Mouse (Mus musculus) stomach, embryonic 14.5 days (tissue): ENCODE measurements around the gene Lsp1. TPM values are rescaled to one million over a fixed set of nuclear protein-coding genes. Genes with fewer than 3 reads are reported as not detected.

Source experiments
- ATAC-seq: fragments of 200-750 bp; cut with Nextera tagmentation; 2 replicates; pipeline ENCODE4 v1.8.0; 2017; ENCODE audit warnings: low read depth, moderate TSS enrichment; ENCODE audit not compliant: insufficient number of reproducible peaks, insufficient read depth, low FRiP score
- H3K27ac ChIP-seq: fragments of 300-500 bp; sonication (generic); 2 replicates; pipeline ENCODE4 v1.5.1; 2014; ENCODE audit warnings: mild to moderate bottlenecking, low read length, moderate library complexity, mixed read lengths
- H3K27me3 ChIP-seq: fragments of 300-500 bp; sonication (generic); 2 replicates; pipeline ENCODE4 v1.6.1; 2014; ENCODE audit warnings: low read length, control low read depth, mixed read lengths; ENCODE audit not compliant: control insufficient read depth, insufficient read depth
- H3K36me3 ChIP-seq: fragments of 300-500 bp; sonication (generic); 2 replicates; pipeline ENCODE4 v1.6.1; 2014; ENCODE audit warnings: mild to moderate bottlenecking, control low read depth, low read length, moderate library complexity, mixed read lengths; ENCODE audit not compliant: control insufficient read depth, insufficient read depth
- H3K4me1 ChIP-seq: fragments of 300-500 bp; sonication (generic); 2 replicates; pipeline ENCODE4 v1.6.1; 2014; ENCODE audit warnings: low read length, control low read depth, mixed read lengths; ENCODE audit not compliant: control insufficient read depth, insufficient read depth
- H3K4me2 ChIP-seq: fragments of 300-500 bp; sonication (generic); replicated peaks from 2 replicates; pipeline ENCODE4 v1.6.1; 2014; ENCODE audit warnings: low read depth, low read length, control low read depth
- H3K4me3 ChIP-seq: fragments of 300-500 bp; sonication (generic); 2 replicates; pipeline ENCODE4 v1.5.1; 2014; ENCODE audit warnings: low read depth, low read length, control low read depth
- H3K9ac ChIP-seq: fragments of 300-500 bp; sonication (generic); replicated peaks from 2 replicates; pipeline ENCODE4 v1.6.1; 2014; ENCODE audit warnings: low read depth, mild to moderate bottlenecking, control low read depth, low read length, moderate library complexity, mixed read lengths
- H3K9me3 ChIP-seq: fragments of 300-500 bp; sonication (generic); 2 replicates; pipeline ENCODE4 v1.6.1; 2016; ENCODE audit warnings: low read depth, low read length, control low read depth; ENCODE audit not compliant: control insufficient read depth
- WGBS: fragments of 180-500 bp; shearing (Covaris S2); extraction: QIAGEN DNeasy Blood & Tissue Kit; methylation state at CpG from one replicate; pipeline ENCODE4 v1.1.7; 2014; 5-methylcytosine and 5-hydroxymethylcytosine counted together
- polyA plus RNA-seq: library from polyadenylated mRNA; unstranded; fragments of >200 nt; fragmentation: Nextera tagmentation; extraction: Ambion mirVana; gene quantifications from 2 replicates; pipeline ENCODE4 v1.2.1, GENCODE M21; 2014

The Lsp1 gene
- 194 and 211 TPM in 2 replicates for polyA plus RNA-seq

GRCm38 (mm10) chr7:142460636-142461077 lies at the start of gene Lsp1:
Lsp1 (plus strand) TSS chr7:142460809.
- no peak for ATAC-seq
- H3K27ac ChIP-seq: peak within 1 kb of the TSS; percentile 97
- no peaks in the 10 kb centered on the region for H3K27me3 ChIP-seq
- H3K4me3 ChIP-seq: no peak within 1 kb of the TSS
- no peaks in the 10 kb centered on the region for H3K36me3 ChIP-seq
- H3K4me2 ChIP-seq: no peak within 1 kb of the TSS
- 94% methylated on average over 7 of the region's 7 CpGs for WGBS
- H3K9me3 ChIP-seq: no peaks in the 10 kb centered on the region
- H3K4me1 ChIP-seq: peaks cover 27% of the 10 kb centered on the region
- no peak within 1 kb of the TSS for H3K9ac ChIP-seq

DNA sequence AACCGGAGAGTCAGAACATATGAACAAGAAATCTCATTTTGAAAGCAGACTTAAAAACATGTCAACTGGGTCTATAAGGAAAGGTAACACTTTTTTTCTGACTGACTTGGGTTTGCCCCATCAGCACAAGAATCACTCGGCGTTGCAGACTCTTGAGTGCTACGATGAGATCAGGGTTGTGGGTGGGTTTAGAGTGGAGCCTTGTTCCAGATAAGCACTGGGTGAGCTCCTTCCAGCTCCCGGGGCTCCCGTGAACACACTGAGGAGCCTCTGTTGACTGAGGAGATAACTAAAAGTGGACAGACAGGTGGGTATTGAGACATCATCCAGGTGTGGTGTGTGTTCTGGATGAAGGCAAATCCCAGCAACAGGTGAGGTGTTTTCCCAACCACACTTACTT lies 47.3 kb upstream of the Lsp1 start:
- Histone ChIP-seq H3K4me3 (no peak overlapping the region), H3K9me3 (no peaks in the 10 kb centered on the region), H3K36me3 (no peaks in the 10 kb centered on the region), H3K27me3 (no peaks in the 10 kb centered on the region), H3K4me1 (no peaks in the 10 kb centered on the region), H3K4me2 (no peak overlapping the region), H3K27ac (no peak overlapping the region), H3K9ac (no peak overlapping the region)
- WGBS: 85% methylated on average over 6 of the region's 6 CpGs
- ATAC-seq: no peak

DNA sequence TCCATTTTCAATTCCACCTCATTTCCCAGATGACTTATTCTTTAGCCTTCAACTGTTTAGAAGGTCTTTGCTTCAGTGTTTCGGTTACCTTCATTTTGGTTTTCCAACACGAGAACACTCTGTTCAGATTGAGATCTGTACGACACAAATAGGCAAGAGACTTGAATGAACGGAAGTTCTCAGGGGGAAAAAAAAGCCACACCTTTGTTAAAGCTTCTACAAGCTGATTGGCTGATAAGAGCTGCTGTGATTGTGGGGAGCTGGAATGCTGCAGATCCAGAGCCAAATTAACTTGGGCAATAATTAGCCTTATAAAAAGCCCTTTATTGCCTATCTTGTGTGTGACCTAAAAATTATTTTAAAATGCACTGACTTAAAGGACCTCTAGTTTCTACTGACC lies 45.3 kb upstream of the Lsp1 start:
- no peaks in the 10 kb centered on the region for H3K27me3 ChIP-seq
- no peak overlapping the region for H3K4me2 ChIP-seq

DNA sequence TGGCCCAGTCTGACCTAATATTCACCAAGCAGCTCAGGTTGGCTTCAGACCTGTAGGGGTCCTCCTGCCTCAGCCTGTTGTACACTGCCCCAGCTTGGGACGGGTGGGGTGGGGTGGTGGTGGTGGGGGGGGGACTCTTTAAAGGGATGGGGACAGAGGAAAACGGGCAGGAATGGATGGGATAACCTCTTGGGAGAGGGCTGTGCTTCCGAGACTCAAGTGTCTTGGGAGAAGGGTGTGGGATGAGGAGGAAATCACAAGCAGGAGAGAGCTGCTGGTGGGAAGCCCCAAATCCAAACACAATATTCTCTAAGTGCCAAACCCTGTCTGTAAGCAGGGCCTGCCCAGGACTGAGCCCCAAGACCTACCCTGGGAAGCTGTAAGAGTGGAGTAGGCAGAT lies 44.4 kb upstream of the Lsp1 start:
- no peak for ATAC-seq

More for the DNA sequence above, 45.3 kb upstream of the Lsp1 start:
- no peak overlapping the region for H3K27ac ChIP-seq
- H3K9me3 ChIP-seq: no peaks in the 10 kb centered on the region
- H3K4me3 ChIP-seq: no peak overlapping the region
- no peaks in the 10 kb centered on the region for H3K4me1 ChIP-seq
- no peak overlapping the region for H3K9ac ChIP-seq
- no peaks in the 10 kb centered on the region for H3K36me3 ChIP-seq
- no peak for ATAC-seq
- 60% methylated on average over 4 of the region's 4 CpGs for WGBS

DNA sequence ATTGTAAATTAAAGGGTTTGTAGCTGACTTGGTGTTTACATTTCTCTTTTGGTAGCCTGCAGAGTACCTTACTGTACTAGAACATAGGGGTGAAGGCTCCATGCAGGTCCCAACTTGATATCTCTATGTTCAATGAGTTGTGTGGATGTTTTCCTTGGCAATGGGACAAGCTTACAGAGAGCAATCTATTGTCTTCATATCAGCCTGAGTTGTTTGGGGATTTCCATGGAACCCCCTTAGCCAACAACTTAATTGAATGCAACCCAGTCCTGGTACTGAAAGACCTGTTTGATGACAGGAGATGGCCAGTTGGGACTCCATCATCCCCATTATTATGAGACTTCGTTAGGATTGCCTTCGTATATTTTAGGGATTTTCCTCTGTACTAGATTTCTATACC lies 42.6 kb upstream of the Lsp1 start:
- no peaks in the 10 kb centered on the region for H3K27me3 ChIP-seq
- no peak for ATAC-seq
- no peaks in the 10 kb centered on the region for H3K9me3 ChIP-seq
- no peak overlapping the region for H3K27ac ChIP-seq
- H3K4me1 ChIP-seq: no peaks in the 10 kb centered on the region
- H3K4me2 ChIP-seq: no peak overlapping the region
- H3K4me3 ChIP-seq: no peak overlapping the region
- no peak overlapping the region for H3K9ac ChIP-seq
- 89% methylated on average over 2 of the region's 2 CpGs for WGBS
- no peaks in the 10 kb centered on the region for H3K36me3 ChIP-seq

More for the DNA sequence above, 44.4 kb upstream of the Lsp1 start:
- Histone ChIP-seq H3K4me2 (no peak overlapping the region), H3K27me3 (no peaks in the 10 kb centered on the region), H3K9ac (no peak overlapping the region), H3K4me3 (no peak overlapping the region), H3K4me1 (no peaks in the 10 kb centered on the region), H3K27ac (no peak overlapping the region), H3K9me3 (no peaks in the 10 kb centered on the region), H3K36me3 (no peaks in the 10 kb centered on the region)
- WGBS: 74% methylated on average over 3 of the region's 3 CpGs

DNA sequence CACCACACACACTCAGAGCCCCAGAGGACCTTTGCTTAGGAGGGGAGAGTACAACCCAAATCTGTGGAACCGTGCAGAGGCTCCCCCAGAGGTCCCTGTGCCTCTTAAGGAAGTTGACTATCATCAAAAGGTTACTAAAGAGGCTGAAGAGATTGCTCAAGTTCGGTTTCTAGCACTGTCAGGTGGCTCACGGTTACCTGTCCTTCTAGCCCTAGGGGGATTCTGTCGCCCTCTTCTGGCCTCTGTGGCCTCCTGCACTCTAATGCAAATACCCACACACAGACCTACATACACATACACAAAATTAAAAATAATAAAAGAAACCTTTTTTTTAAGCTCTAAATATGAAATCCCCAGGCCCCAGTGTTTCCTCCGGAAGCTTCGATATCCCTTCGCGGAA lies 41.9 kb upstream of the Lsp1 start:
- H3K36me3 ChIP-seq: no peaks in the 10 kb centered on the region
- no peaks in the 10 kb centered on the region for H3K27me3 ChIP-seq
- no peak for ATAC-seq
- H3K27ac ChIP-seq: no peak overlapping the region
- H3K4me3 ChIP-seq: no peak overlapping the region
- no peaks in the 10 kb centered on the region for H3K4me1 ChIP-seq
- no peak overlapping the region for H3K4me2 ChIP-seq
- 90% methylated on average over 8 of the region's 8 CpGs for WGBS
- no peaks in the 10 kb centered on the region for H3K9me3 ChIP-seq
- H3K9ac ChIP-seq: no peak overlapping the region

DNA sequence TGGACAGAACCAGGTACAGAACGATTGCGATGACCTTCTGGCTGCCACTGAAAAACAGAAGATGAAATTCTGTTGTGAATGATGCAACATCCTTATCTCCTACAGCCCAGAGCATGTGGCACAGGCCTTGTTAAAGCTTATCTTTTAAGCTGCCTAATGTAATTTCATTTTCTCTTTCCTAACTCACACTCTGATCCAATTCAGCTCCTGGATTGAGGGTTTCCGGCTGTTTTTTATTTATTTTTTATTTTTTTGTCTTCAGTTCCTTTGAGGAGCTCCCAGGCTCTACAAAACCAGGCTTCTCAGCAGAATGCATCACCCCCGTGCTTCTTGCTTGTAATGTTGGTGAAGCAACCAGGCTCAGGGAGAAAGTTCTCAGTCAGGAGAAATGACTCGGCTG lies 40.7 kb upstream of the Lsp1 start:
- WGBS: 74% methylated on average over 5 of the region's 5 CpGs
- Histone ChIP-seq H3K27me3 (no peaks in the 10 kb centered on the region), H3K4me1 (no peaks in the 10 kb centered on the region), H3K27ac (no peak overlapping the region), H3K4me3 (no peak overlapping the region), H3K36me3 (no peaks in the 10 kb centered on the region), H3K9ac (no peak overlapping the region), H3K4me2 (no peak overlapping the region), H3K9me3 (no peaks in the 10 kb centered on the region)
- no peak for ATAC-seq

DNA sequence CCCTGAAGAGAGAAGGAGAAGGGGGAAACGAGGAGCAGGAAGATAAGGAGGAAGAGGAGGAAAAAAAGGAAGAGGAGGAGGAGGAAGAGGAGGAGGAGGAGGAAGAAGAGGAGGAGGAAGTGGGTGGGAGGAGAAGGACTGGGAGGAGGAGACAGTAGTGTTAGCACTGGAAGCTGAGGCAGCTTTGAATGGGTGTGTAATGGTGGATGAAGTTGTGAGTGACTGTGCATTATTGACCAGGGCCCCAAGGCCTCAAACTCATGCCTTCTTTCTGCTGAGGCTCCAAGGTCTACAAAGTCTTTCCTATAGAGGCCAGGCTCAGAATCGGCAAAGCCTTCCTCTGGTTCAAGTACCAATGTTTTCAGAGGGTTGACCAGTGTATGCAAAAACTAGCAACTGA lies 38.8 kb upstream of the Lsp1 start:
- no peak for ATAC-seq
- H3K9ac ChIP-seq: no peak overlapping the region
- WGBS: 71% methylated on average over 2 of the region's 2 CpGs
- no peak overlapping the region for H3K4me2 ChIP-seq
- H3K4me3 ChIP-seq: no peak overlapping the region
- no peaks in the 10 kb centered on the region for H3K9me3 ChIP-seq
- no peaks in the 10 kb centered on the region for H3K27me3 ChIP-seq
- H3K4me1 ChIP-seq: no peaks in the 10 kb centered on the region
- no peaks in the 10 kb centered on the region for H3K36me3 ChIP-seq
- H3K27ac ChIP-seq: no peak overlapping the region

DNA sequence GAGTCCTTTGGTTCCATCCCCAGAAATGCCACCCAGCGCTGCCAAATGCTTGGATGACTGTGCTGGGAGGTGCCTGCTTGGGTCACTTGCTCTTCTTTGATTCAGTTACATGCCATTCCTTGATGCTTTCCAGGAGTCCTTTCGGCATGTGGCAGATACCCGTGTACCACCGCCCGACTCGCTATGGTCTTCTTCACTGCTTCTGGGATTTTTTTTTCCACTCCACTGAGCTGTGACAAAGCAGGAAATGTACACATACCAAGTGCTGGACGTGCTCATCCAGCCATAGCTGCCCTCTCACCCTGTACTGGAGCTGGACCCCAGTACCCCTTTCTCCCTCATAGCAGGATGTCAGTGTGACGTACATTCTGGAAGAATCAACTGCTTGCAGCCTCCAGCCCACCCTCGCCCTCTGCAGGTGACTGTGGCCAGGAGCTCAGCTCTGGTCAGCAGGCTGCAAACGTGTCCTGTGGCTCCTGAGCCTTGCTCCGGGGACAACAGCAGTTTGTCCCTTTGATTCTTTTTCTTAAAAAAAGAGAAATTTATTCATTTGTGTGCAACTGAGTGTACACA lies 34.9 kb upstream of the Lsp1 start:
- 69% methylated on average over 11 of the region's 11 CpGs for WGBS
- ATAC-seq: no peak

More for the DNA sequence above, 34.9 kb upstream of the Lsp1 start:
- no peak overlapping the region for H3K9ac ChIP-seq
- H3K27me3 ChIP-seq: no peaks in the 10 kb centered on the region
- no peak overlapping the region for H3K4me2 ChIP-seq
- no peak overlapping the region for H3K4me3 ChIP-seq
- H3K9me3 ChIP-seq: no peaks in the 10 kb centered on the region
- peaks cover 8% of the 10 kb centered on the region for H3K4me1 ChIP-seq
- no peaks in the 10 kb centered on the region for H3K36me3 ChIP-seq
- no peak overlapping the region for H3K27ac ChIP-seq
